Mouse (Mus musculus): Measurements from ENCODE around the gene Acly.

Gene Acly

GRCm38 (mm10) chr11:100515061-100515460 is 12.7 kb downstream of the Acly start:
- intact Hi-C loops (cut with DNase I) = no loop called here

GRCm38 (mm10) chr11:100513716-100514115 is 14.1 kb downstream of the Acly start:
- intact Hi-C loops (cut with DNase I) = loop anchor here (5.0 kb wide), 1 partner anchor 44 kb away; no protein-coding TSS in a partner anchor

- intact Hi-C loops (cut with DNase I) = loop anchor here (5.0 kb wide), 1 partner anchor 45 kb away; no protein-coding TSS in a partner anchor
Measured at GRCm38 (mm10) chr11:100512384-100512783, 15.4 kb downstream of the Acly start.

GRCm38 (mm10) chr11:100510556-100510955 is 17.2 kb downstream of the Acly start:
- intact Hi-C loops (cut with DNase I) = loop anchor here (5.0 kb wide), 1 partner anchor 47 kb away; no protein-coding TSS in a partner anchor

GRCm38 (mm10) chr11:100505997-100506396 is 21.8 kb downstream of the Acly start:
- intact Hi-C loops (cut with DNase I) = no loop called here

GRCm38 (mm10) chr11:100504990-100505660 is 22.7 kb downstream of the Acly start:
- intact Hi-C loops (cut with DNase I) = no loop called here

GRCm38 (mm10) chr11:100501321-100501720 is 26.5 kb downstream of the Acly start:
- intact Hi-C loops (cut with DNase I) = no loop called here

- intact Hi-C loops (cut with DNase I) = no loop called here
Measured at GRCm38 (mm10) chr11:100500651-100501050, 27.1 kb downstream of the Acly start.

GRCm38 (mm10) chr11:100500241-100500640 is 27.6 kb downstream of the Acly start:
- intact Hi-C loops (cut with DNase I) = no loop called here

GRCm38 (mm10) chr11:100493771-100494170 is 34.0 kb downstream of the Acly start:
- intact Hi-C loops (cut with DNase I) = no loop called here

- intact Hi-C loops (cut with DNase I) = no loop called here
Measured at GRCm38 (mm10) chr11:100490951-100491350, 36.8 kb downstream of the Acly start.

- intact Hi-C loops (cut with DNase I) = no loop called here
Measured at GRCm38 (mm10) chr11:100485801-100486538, 41.8 kb downstream of the Acly start.

- intact Hi-C loops (cut with DNase I) = no loop called here
Measured at GRCm38 (mm10) chr11:100484461-100484860, 43.3 kb downstream of the Acly start.

- intact Hi-C loops (cut with DNase I) = loop anchor here (5.0 kb wide), 1 partner anchor 122 kb away; the partner anchor contains the start of gene Hap1
Measured at GRCm38 (mm10) chr11:100479152-100479551, 48.6 kb downstream of the Acly start.

GRCm38 (mm10) chr11:100476281-100476680 is 51.5 kb downstream of the Acly start:
- intact Hi-C loops (cut with DNase I) = loop anchor here (5.0 kb wide), 1 partner anchor 119 kb away; the partner anchor contains the start of gene Hap1

GRCm38 (mm10) chr11:100472935-100473295 is 54.9 kb downstream of the Acly start:
- intact Hi-C loops (cut with DNase I) = loop anchor here (5.0 kb wide), 1 partner anchor 46 kb away; no protein-coding TSS in a partner anchor

GRCm38 (mm10) chr11:100472197-100472934 is 55.4 kb downstream of the Acly start, which contains the start of gene Klhl11:
Klhl11 (minus strand) TSS chr11:100472741.
- intact Hi-C loops (cut with DNase I) = loop anchor here (5.0 kb wide), 1 partner anchor 45 kb away; no protein-coding TSS in a partner anchor

- intact Hi-C loops (cut with DNase I) = loop anchor here (5.0 kb wide), 1 partner anchor 44 kb away; no protein-coding TSS in a partner anchor
Measured at GRCm38 (mm10) chr11:100471352-100472196, 56.2 kb downstream of the Acly start.

- intact Hi-C loops (cut with DNase I) = no loop called here
Measured at GRCm38 (mm10) chr11:100465833-100466232, 62.0 kb downstream of the Acly start.

GRCm38 (mm10) chr11:100465229-100465792 is 62.5 kb downstream of the Acly start:
- intact Hi-C loops (cut with DNase I) = no loop called here

All from adrenal gland (tissue).